Mouse (Mus musculus): ENCODE results near the gene Lct. TPM values are rescaled to one million over a fixed set of nuclear protein-coding genes. Genes with fewer than 3 reads are reported as not detected.
"Not testable (repeated sequence)": the region's sequence is repeated elsewhere in the genome, so short reads cannot be mapped to it uniquely, and the experiment has no call there.

Gene Lct
- total and polyA plus RNA-seq, 2 experiments from 2014 or later = 0.35 to 0.86 TPM

DNA sequence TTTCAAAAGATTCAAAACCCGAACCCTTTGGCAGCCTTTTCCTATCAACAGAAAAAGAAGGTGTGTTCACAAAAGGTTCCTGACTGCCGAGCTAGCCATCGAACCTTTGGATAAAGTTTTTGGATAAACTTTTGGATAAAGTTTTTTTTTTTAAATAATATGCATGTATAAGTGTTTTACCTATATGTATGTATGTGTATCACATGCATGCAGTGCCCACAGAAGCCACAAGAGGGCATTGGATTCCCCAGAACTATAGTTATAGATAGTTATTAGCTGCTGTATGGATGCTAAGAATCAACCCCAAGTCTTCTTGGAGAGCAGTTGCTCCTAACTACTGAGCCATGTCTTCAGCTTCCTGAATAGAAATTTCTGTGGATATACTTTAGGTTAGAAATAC lies 46.4 kb downstream of the Lct start:
- H3K4me2 ChIP-seq (ENCODE audit: low read depth) = no peak overlapping the region
- peaks cover 34% of the 10 kb centered on the region for H3K36me3 ChIP-seq (ENCODE audit: insufficient read depth)
- no peak overlapping the region for H3K9ac ChIP-seq
- H3K27me3 ChIP-seq (ENCODE audit: insufficient read depth, low read length) = no peaks in the 10 kb centered on the region
- DNase-seq (no peak), ATAC-seq (no peak)
- H3K9me3 ChIP-seq (ENCODE audit: low read length) = no peaks in the 10 kb centered on the region
- TF ChIP-seq CTCF (IDR thresholded peaks at IDR 0.05; ENCODE audit: low read depth) = 0 out of 2 replicates have a peak, but pooled peaks have one; percentile 15
- no peak overlapping the region for H3K27ac ChIP-seq (ENCODE audit: low read depth, low read length)
- no peak overlapping the region for H3K4me3 ChIP-seq (ENCODE audit: low read depth, low read length)
- no peaks in the 10 kb centered on the region for H3K4me1 ChIP-seq (ENCODE audit: insufficient read depth)
- WGBS = 98% methylated on average over 3 of the region's 3 CpGs

DNA sequence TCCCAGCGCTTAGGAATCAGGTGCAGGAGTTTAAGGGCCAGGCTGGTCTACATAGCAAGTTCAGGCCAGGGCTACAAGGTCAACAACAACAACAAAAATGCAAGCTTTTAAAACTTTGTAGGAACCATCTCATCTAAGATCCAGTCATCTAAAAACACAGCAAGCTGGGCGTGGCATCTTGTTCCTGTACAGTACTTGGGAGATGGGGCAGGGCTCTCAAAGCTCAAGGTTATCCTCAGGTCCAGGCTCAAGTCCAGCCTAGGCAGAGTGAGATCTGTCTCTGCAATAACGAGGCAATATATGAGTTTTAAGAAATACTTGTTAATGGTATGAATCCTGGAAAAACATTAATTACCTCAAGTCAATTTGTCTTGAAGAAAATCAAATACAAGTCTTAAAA lies 49.6 kb downstream of the Lct start:
- H3K9me3 ChIP-seq (ENCODE audit: low read length) = no peaks in the 10 kb centered on the region
- peaks cover 58% of the 10 kb centered on the region for H3K36me3 ChIP-seq (ENCODE audit: insufficient read depth)
- H3K4me2 ChIP-seq (ENCODE audit: low read depth) = no peak overlapping the region
- TF ChIP-seq CTCF (IDR thresholded peaks at IDR 0.05; ENCODE audit: low read depth) = no peak
- no peaks in the 10 kb centered on the region for H3K27me3 ChIP-seq (ENCODE audit: insufficient read depth, low read length)
- DNase-seq = no peak
- 96% methylated on average over 3 of the region's 3 CpGs for WGBS
- H3K4me3 ChIP-seq (ENCODE audit: low read depth, low read length) = no peak overlapping the region
- no peaks in the 10 kb centered on the region for H3K4me1 ChIP-seq (ENCODE audit: insufficient read depth)
- no peak overlapping the region for H3K27ac ChIP-seq (ENCODE audit: low read depth, low read length)
- H3K9ac ChIP-seq = no peak overlapping the region
- ATAC-seq = no peak

- Histone ChIP-seq H3K27ac (ENCODE audit: low read depth, low read length) (no peak overlapping the region), H3K36me3 (ENCODE audit: insufficient read depth) (peaks cover 69% of the 10 kb centered on the region), H3K4me1 (ENCODE audit: insufficient read depth) (no peaks in the 10 kb centered on the region), H3K4me3 (ENCODE audit: low read depth, low read length) (no peak overlapping the region), H3K4me2 (ENCODE audit: low read depth) (no peak overlapping the region), H3K27me3 (ENCODE audit: insufficient read depth, low read length) (no peaks in the 10 kb centered on the region), H3K9ac (no peak overlapping the region), H3K9me3 (ENCODE audit: low read length) (no peaks in the 10 kb centered on the region)
- ATAC-seq = no peak
- no peak for DNase-seq
- TF ChIP-seq CTCF (IDR thresholded peaks at IDR 0.05; ENCODE audit: low read depth) = no peak
- WGBS = 97% methylated on average over 1 of the region's 1 CpGs
Observed at GRCm38 (mm10) chr1:128275908-128276307, 52.2 kb downstream of the Lct start.

DNA sequence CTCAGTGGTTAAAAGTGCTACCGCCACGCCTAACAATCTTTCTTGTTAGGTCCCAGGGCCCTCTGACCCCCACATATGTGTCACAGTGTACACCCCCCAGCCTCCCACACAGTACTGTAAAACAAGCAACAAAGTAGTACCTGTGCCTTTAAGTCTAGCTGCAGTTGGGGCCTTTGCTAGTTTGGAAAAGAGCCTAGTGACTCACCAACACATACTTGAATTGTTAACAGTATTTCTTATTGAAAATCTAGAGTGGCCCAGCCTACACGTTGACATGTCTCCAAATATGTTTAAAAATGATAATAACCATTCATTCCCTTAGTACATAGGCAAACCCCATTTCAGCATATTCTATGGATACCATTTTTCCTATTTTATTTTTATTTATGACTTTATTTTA lies 57.4 kb downstream of the Lct start:
- 91% methylated on average over 3 of the region's 3 CpGs for WGBS
- H3K27ac ChIP-seq (ENCODE audit: low read depth, low read length) = no peak overlapping the region
- DNase-seq = no peak
- TF ChIP-seq CTCF (IDR thresholded peaks at IDR 0.05; ENCODE audit: low read depth) = no peak
- no peak overlapping the region for H3K4me3 ChIP-seq (ENCODE audit: low read depth, low read length)
- no peak overlapping the region for H3K9ac ChIP-seq
- H3K4me2 ChIP-seq (ENCODE audit: low read depth) = no peak overlapping the region
- no peaks in the 10 kb centered on the region for H3K9me3 ChIP-seq (ENCODE audit: low read length)
- no peak for ATAC-seq
- H3K27me3 ChIP-seq (ENCODE audit: insufficient read depth, low read length) = no peaks in the 10 kb centered on the region
- no peaks in the 10 kb centered on the region for H3K4me1 ChIP-seq (ENCODE audit: insufficient read depth)
- peaks cover 73% of the 10 kb centered on the region for H3K36me3 ChIP-seq (ENCODE audit: insufficient read depth)

DNA sequence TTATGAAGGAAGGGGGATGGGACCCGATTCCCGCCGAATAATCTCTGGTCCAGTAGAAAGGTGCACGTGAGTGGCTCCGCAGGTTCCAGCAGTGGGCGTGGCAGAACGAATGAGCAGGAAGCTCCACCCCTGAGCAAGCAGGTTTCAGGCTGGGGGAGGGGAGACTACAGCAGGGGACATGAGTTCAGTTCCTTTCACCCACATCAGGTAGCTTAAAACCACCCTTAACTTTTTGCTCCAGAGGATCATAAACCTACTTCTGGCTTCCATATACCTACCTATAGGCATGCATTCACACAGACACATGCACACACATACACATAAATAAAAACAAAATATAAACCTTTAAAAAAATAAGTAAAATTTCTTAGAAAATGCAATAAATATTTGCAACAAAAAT lies 61.1 kb downstream of the Lct start:
- not testable (repeated sequence) for H3K9me3 ChIP-seq (ENCODE audit: low read length); H3K4me1 ChIP-seq (ENCODE audit: insufficient read depth); H3K27ac ChIP-seq (ENCODE audit: low read depth, low read length); H3K4me2 ChIP-seq (ENCODE audit: low read depth); DNase-seq; ATAC-seq; H3K9ac ChIP-seq; H3K4me3 ChIP-seq (ENCODE audit: low read depth, low read length); H3K27me3 ChIP-seq (ENCODE audit: insufficient read depth, low read length)
- WGBS = 83% methylated on average over 7 of the region's 7 CpGs
- H3K36me3 ChIP-seq (ENCODE audit: insufficient read depth) = peaks cover 64% of the 10 kb centered on the region

GRCm38 (mm10) chr1:128244727-128245355 lies 83.3 kb downstream of the Lct start:
- no peak for TF ChIP-seq CTCF (IDR thresholded peaks at IDR 0.05; ENCODE audit: low read depth)
- peak; percentile 21 for ATAC-seq
- Histone ChIP-seq H3K4me2 (ENCODE audit: low read depth) (peak overlapping the region; percentile 92), H3K9ac (peak overlapping the region; percentile 82), H3K27ac (ENCODE audit: low read depth, low read length) (peak overlapping the region; percentile 90), H3K4me3 (ENCODE audit: low read depth, low read length) (peak overlapping the region; percentile 82), H3K36me3 (ENCODE audit: insufficient read depth) (no peaks in the 10 kb centered on the region), H3K9me3 (ENCODE audit: low read length) (no peaks in the 10 kb centered on the region), H3K4me1 (ENCODE audit: insufficient read depth) (0 out of 2 replicates have a peak, but pooled peaks cover 9% of the 10 kb centered on the region), H3K27me3 (ENCODE audit: insufficient read depth, low read length) (no peaks in the 10 kb centered on the region)
- 4% methylated on average over 19 of the region's 19 CpGs for WGBS
- DNase-seq = peak; percentile 24

DNA sequence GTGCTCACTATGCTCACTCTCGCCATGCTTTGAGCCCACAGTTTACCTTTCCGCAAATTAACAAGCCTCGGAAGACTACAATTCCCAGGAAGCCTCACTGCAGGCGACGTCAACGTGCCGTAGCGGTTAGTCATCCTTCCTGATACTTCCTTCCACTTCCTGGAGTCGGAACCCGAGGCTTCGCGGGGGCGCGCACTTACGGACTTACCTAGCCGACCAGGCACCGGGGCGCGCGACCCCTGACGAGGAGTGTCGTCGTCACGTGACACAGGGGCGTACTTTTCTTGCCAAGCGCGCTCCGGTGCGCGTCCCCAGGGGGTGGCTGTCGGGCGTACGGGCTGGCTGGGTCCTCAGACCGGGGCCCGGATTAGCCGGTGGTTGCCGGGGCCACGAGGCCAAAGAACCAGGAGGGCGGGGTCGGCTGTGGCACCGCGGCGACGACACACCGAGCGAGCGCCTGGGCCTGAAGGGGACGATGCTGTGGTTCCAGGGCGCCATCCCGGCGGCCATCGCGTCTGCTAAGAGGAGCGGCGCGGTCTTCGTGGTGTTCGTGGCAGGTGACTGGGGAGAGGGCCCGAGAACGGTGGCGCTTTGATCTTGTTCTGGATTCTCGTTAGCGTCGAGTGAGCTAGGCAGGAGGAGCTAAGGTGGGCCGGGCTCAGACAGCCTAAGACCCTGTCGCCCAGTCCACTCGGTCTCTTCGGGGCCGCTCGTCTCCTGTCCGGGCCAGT lies 84.0 kb downstream of the Lct start:
- H3K4me1 ChIP-seq (ENCODE audit: insufficient read depth) = 0 out of 2 replicates have a peak, but pooled peaks cover 9% of the 10 kb centered on the region
- no peaks in the 10 kb centered on the region for H3K9me3 ChIP-seq (ENCODE audit: low read length)
- peak overlapping the region; percentile 92 for H3K4me2 ChIP-seq (ENCODE audit: low read depth)
- DNase-seq (peak; percentile 96), ATAC-seq (peak; percentile 97)
- H3K36me3 ChIP-seq (ENCODE audit: insufficient read depth) = no peaks in the 10 kb centered on the region
- H3K4me3 ChIP-seq (ENCODE audit: low read depth, low read length) = peak overlapping the region; percentile 82
- H3K9ac ChIP-seq = peak overlapping the region; percentile 82
- H3K27ac ChIP-seq (ENCODE audit: low read depth, low read length) = peak overlapping the region; percentile 90
- H3K27me3 ChIP-seq (ENCODE audit: insufficient read depth, low read length) = no peaks in the 10 kb centered on the region
- TF ChIP-seq CTCF (IDR thresholded peaks at IDR 0.05; ENCODE audit: low read depth) = peak; percentile 2; the same call in 1 of the 2 replicates
- whole genome bisulfite sequencing = under 1% methylated on average over 70 of the region's 71 CpGs
